Mouse (Mus musculus): ENCODE results near the gene Trim14.

DNA sequence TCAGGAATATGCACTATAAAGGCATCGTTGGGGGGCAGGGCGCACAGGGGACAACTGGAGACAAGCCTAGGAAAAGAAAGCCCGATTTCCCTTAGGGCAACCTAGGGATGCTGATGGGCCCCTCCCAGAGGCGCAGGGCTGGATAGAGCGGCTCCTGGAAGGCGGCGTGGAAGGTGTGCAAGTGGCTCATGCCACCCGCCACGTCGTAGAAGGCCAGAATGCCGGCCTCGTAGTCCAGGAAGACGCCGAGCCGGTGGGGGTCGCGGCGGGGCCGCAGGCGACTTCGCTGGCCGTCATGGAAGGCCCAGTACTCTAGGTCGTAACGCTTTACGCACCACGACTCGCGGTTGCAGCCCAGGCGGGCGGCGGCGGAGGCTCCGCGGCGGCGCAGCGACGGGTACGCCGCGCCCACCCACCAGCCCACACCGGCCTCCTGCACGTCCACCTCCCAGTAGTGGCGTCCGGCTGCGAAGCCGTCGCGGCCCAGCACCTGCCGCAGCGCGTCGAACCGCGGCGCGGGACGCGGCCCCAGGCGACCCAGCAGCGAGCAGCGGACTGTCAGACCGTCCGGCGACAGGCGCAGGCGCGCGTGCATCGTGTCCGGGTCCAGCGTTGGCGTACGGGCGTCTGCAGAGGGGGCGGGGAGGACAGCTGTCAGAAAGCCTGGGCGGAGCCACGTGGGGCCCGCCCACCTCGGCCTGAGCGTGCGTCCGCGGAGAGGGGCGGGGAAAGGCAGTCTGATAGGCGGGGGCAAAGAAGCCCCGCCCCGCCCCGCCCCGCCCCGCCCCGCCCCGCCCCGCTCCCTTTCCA lies 28.9 kb downstream of the Trim14 start:
- no peak for TF ChIP-seq CTCF (IDR thresholded peaks at IDR 0.05)
- no peak for TF ChIP-seq EP300 (IDR thresholded peaks at IDR 0.05)
